Mouse (Mus musculus) megakaryocyte, embryonic 14.5 days (primary cell): ENCODE measurements around the gene Gli3.

Experiments
- FLI1 ChIP-seq: IDR thresholded peaks from 2 replicates; pipeline ENCODE4 v1.6.1; 2012; ENCODE audit warnings: low read length, inconsistent platforms, mixed read lengths
- GATA1 ChIP-seq: IDR thresholded peaks from 3 replicates; pipeline ENCODE4 v1.6.1; 2012; ENCODE audit warnings: mixed read lengths, low read length, inconsistent platforms, borderline replicate concordance

DNA sequence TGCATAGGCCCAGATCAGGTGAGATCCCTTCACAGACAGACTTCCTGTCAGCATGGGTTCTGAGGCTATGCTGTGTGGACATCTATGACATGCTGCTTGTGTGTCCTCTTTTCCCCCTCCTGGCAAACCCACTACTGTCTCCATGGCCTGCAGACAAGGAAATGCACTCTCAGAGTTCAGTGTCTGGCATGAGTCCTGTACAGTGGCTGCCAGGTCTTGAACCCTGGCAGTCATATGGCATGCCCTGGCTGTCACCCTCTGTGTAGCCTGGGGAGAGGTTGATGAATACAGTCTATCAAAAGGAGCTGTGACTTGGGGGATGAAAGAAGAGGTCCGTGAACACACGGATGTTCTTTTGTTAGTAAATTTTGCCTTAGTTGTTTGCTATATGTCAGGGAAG, 57.3 kb downstream of the Gli3 start:
- TF ChIP-seq GATA1 = no peak
- no peak for TF ChIP-seq FLI1
